ENCODE assay signal across 7 mouse cellular contexts in genomic region chr2:14295334-14295733, GRCm38 (mm10).
DNase-seq lines count a peak whose midpoint lies in the region; ATAC-seq lines count a peak whose summit lies in the region.

No protein-coding gene starts in this region.

- no peaks in the 10 kb centered on the region for H3K36me3 ChIP-seq in intestine, embryonic 15.5 days
- H3K36me3 ChIP-seq in midbrain, embryonic 13.5 days: no peaks in the 10 kb centered on the region

- intact Hi-C loops in left cerebral cortex, postnatal 10 days (cut with DNase I): loop anchor here (10.0 kb wide), 1 partner anchor 1001 kb away; no protein-coding TSS in a partner anchor

- H3K4me2 ChIP-seq in intestine, embryonic 15.5 days (replicated peaks): no peak overlapping the region
- no peak overlapping the region for H3K4me2 ChIP-seq in midbrain, embryonic 13.5 days (replicated peaks)

- no peak overlapping the region for H3K9ac ChIP-seq in intestine, embryonic 15.5 days
- H3K9ac ChIP-seq in midbrain, embryonic 13.5 days (replicated peaks): no peak overlapping the region

- H3K4me3 ChIP-seq in intestine, embryonic 15.5 days (replicated peaks): no peak overlapping the region
- H3K4me3 ChIP-seq in midbrain, embryonic 13.5 days (replicated peaks): no peak overlapping the region

- H3K27me3 ChIP-seq in intestine, embryonic 15.5 days (replicated peaks): no peaks in the 10 kb centered on the region
- H3K27me3 ChIP-seq in midbrain, embryonic 13.5 days: no peaks in the 10 kb centered on the region

- ATAC-seq in intestine, embryonic 15.5 days: peak; percentile 66
- peak; percentile 73 for ATAC-seq in midbrain, embryonic 13.5 days

- no peaks in the 10 kb centered on the region for H3K4me1 ChIP-seq in intestine, embryonic 15.5 days (replicated peaks)
- H3K4me1 ChIP-seq in midbrain, embryonic 13.5 days (replicated peaks): no peaks in the 10 kb centered on the region

- DNase-seq in WW6 (ENCODE audit: low read depth, low spot score): peak; percentile 67
- DNase-seq in cerebellum, adult 9-11 months: peak; percentile 81
- peak; percentile 86 to 92 for DNase-seq in frontal cortex, postnatal 36 days (ENCODE audit: low spot score in 2 of 2)
- DNase-seq in left cerebral cortex, postnatal 10 days (ENCODE audit: extremely low spot score in 1 of 2, low spot score in 2 of 2): peak; percentile 75 to 90
- peak; percentile 58 for DNase-seq in spleen, adult 12 weeks (ENCODE audit: low spot score)

- H3K9me3 ChIP-seq in intestine, embryonic 15.5 days: no peaks in the 10 kb centered on the region
- no peaks in the 10 kb centered on the region for H3K9me3 ChIP-seq in midbrain, embryonic 13.5 days

- WGBS in intestine, embryonic 15.5 days: 33% methylated on average over 5 of the region's 5 CpGs
- 30% methylated on average over 5 of the region's 5 CpGs for WGBS in midbrain, embryonic 13.5 days

- no peak overlapping the region for H3K27ac ChIP-seq in intestine, embryonic 15.5 days
- no peak overlapping the region for H3K27ac ChIP-seq in midbrain, embryonic 13.5 days
